Mouse (Mus musculus) limb, embryonic 14.5 days (tissue): ENCODE results near the gene Samd8. TPM values are rescaled to one million over a fixed set of nuclear protein-coding genes. Genes with fewer than 3 reads are reported as not detected.
A peak's percentile ranks its signal among the peaks of the same experiment; 100 is the strongest.

Experiments used
- ATAC-seq: fragments of 200-750 bp; cut with Nextera tagmentation; 2 replicates; pipeline ENCODE4 v1.8.0; 2017; ENCODE audit warnings: low read depth, moderate number of reproducible peaks, moderate TSS enrichment; ENCODE audit not compliant: low FRiP score
- DNase-seq: peaks from one replicate; pipeline ENCODE4 v3.0.0-alpha.2; 2015; ENCODE audit warnings: low spot score
- H3K27ac ChIP-seq: fragments of 300-500 bp; sonication (generic); replicated peaks from 2 replicates; pipeline ENCODE4 v1.5.1; 2014; ENCODE audit warnings: low read depth, mild to moderate bottlenecking, low read length, moderate library complexity, mixed read lengths
- H3K27me3 ChIP-seq: fragments of 300-500 bp; sonication (generic); 2 replicates; pipeline ENCODE4 v1.6.1; 2014; ENCODE audit warnings: low read length, mixed read lengths; ENCODE audit not compliant: control insufficient read depth, insufficient read depth
- H3K36me3 ChIP-seq: fragments of 300-500 bp; sonication (generic); 2 replicates; pipeline ENCODE4 v1.6.1; 2014; ENCODE audit warnings: mild to moderate bottlenecking, low read length, moderate library complexity, mixed read lengths; ENCODE audit not compliant: control insufficient read depth, insufficient read depth
- H3K4me1 ChIP-seq: fragments of 300-500 bp; sonication (generic); 2 replicates; pipeline ENCODE4 v1.6.1; 2014; ENCODE audit warnings: antibody characterized with exemption, low read length, mixed read lengths; ENCODE audit not compliant: control insufficient read depth, insufficient read depth
- H3K4me2 ChIP-seq: fragments of 300-500 bp; sonication (generic); replicated peaks from 2 replicates; pipeline ENCODE4 v1.6.1; 2014; ENCODE audit warnings: low read depth, mild to moderate bottlenecking, low read length, moderate library complexity; ENCODE audit not compliant: severe bottlenecking
- H3K4me3 ChIP-seq: fragments of 300-500 bp; sonication (generic); replicated peaks from 2 replicates; pipeline ENCODE4 v1.5.1; 2014; ENCODE audit warnings: low read length
- H3K9ac ChIP-seq: fragments of 300-500 bp; sonication (generic); 2 replicates; pipeline ENCODE4 v1.6.1; 2014; ENCODE audit warnings: mild to moderate bottlenecking, low read depth, low read length, moderate library complexity; ENCODE audit not compliant: severe bottlenecking
- H3K9me3 ChIP-seq: fragments of 300-500 bp; sonication (generic); 2 replicates; pipeline ENCODE4 v1.6.1; 2016; ENCODE audit warnings: low read length; ENCODE audit not compliant: control insufficient read depth
- POLR2A ChIP-seq: fragments of 200-500 bp; IDR thresholded peaks from 2 replicates; pipeline ENCODE4 v1.8.0; 2012; ENCODE audit warnings: inconsistent platforms, mild to moderate bottlenecking, moderate library complexity, borderline replicate concordance; ENCODE audit not compliant: insufficient read depth, insufficient read length; ENCODE audit errors: extremely low read depth
- WGBS: fragments of 180-500 bp; shearing (Covaris S2); extraction: QIAGEN DNeasy Blood & Tissue Kit; methylation state at CpG from one replicate; pipeline ENCODE4 v1.1.7; 2014; 5-methylcytosine and 5-hydroxymethylcytosine counted together
- polyA plus RNA-seq, 2 experiments: library from polyadenylated mRNA; depleted of rRNA in 1 of 2; stranded (reverse) in 1 of 2; unstranded in 1 of 2; fragments of >200 nt; fragmentation: Nextera tagmentation in 1 of 2; extraction: Ambion mirVana in 1 of 2; gene quantifications; 2 replicates each; pipeline versions ENCODE4 v1.2.1 to v1.2.3; 2012 to 2014

The Samd8 gene
- polyA plus RNA-seq, 2 experiments: 11.4 to 12.3 TPM

DNA sequence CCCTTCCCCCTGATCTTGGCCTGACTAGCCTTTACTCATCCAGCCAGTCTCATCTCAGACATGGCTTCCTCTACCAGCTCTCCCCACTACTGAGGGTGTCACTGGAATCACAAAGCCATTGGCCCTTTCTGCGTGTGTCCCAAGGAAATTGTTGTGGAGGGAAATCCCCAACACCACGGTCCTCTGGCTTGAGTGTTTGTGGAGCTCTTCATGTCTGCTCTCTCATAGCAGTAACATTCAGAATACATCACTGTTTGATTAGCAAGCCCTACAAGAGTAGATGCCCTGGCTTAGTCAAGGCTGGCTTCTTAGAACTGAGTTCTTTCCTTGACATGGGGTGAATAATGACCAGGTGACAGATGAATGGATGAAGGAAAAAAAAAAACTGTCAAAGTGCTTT is 3.5 kb upstream of the Samd8 start:
- no peak overlapping the region for H3K4me2 ChIP-seq
- DNase-seq (no peak), ATAC-seq (no peak)
- no peaks in the 10 kb centered on the region for H3K9me3 ChIP-seq
- no peak overlapping the region for H3K9ac ChIP-seq
- H3K27ac ChIP-seq: no peak overlapping the region
- 89% methylated on average over 2 of the region's 2 CpGs for WGBS
- H3K4me1 ChIP-seq: peaks cover 1% of the 10 kb centered on the region
- H3K4me3 ChIP-seq: no peak overlapping the region
- no peaks in the 10 kb centered on the region for H3K36me3 ChIP-seq
- H3K27me3 ChIP-seq: no peaks in the 10 kb centered on the region
- no peak for TF ChIP-seq POLR2A

DNA sequence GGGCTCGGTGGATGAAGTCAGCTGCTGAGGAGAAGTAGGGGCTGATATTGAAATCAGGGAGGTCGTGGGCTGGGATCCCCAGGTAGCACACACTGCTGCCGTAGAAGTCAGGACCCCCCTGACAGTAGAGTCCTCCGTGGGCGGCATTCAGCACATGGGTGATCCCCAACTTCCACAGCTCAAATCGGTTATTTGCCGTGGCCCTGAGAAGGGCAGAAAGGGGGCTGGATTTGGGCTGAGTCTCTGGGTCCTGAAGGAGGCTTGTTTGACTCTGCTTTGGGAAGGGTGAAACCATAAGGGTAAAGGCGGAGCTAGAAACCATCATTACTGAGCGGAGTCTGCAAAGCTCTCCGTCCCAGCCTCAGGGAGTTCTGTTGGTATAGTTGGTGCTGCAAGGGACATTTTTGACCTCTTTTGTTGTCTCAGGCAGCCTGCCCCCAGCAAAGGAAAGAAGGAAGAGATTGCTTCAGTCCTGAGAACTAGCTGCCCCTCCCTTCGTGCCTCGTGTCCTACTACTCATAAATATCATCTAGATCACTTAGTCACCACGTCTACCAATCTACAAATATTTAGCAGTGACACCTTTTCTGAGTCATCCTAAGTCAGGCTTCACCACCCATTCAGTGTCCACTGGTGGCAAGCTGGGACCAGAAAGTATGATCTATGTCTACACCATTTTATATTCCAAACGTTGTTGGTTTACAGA is 2.7 kb upstream of the Samd8 start:
- no peak overlapping the region for H3K9ac ChIP-seq
- H3K4me1 ChIP-seq: peaks cover 8% of the 10 kb centered on the region
- ATAC-seq (no peak), DNase-seq (no peak)
- no peak overlapping the region for H3K27ac ChIP-seq
- no peaks in the 10 kb centered on the region for H3K36me3 ChIP-seq
- no peak overlapping the region for H3K4me3 ChIP-seq
- H3K27me3 ChIP-seq: no peaks in the 10 kb centered on the region
- WGBS: 73% methylated on average over 14 of the region's 14 CpGs
- H3K9me3 ChIP-seq: no peaks in the 10 kb centered on the region
- no peak overlapping the region for H3K4me2 ChIP-seq
- TF ChIP-seq POLR2A: no peak

- Histone ChIP-seq H3K4me1 (peaks cover 12% of the 10 kb centered on the region), H3K36me3 (no peaks in the 10 kb centered on the region), H3K27me3 (no peaks in the 10 kb centered on the region), H3K4me2 (no peak overlapping the region), H3K9ac (no peak overlapping the region), H3K27ac (no peak overlapping the region), H3K9me3 (no peaks in the 10 kb centered on the region), H3K4me3 (no peak overlapping the region)
- 41% methylated on average over 15 of the region's 15 CpGs for WGBS
- no peak for TF ChIP-seq POLR2A
- ATAC-seq: no peak
- DNase-seq: peak; percentile 64
These were observed 2.0 kb upstream of the Samd8 start for GRCm38 (mm10) chr14:21748142-21748870.

DNA sequence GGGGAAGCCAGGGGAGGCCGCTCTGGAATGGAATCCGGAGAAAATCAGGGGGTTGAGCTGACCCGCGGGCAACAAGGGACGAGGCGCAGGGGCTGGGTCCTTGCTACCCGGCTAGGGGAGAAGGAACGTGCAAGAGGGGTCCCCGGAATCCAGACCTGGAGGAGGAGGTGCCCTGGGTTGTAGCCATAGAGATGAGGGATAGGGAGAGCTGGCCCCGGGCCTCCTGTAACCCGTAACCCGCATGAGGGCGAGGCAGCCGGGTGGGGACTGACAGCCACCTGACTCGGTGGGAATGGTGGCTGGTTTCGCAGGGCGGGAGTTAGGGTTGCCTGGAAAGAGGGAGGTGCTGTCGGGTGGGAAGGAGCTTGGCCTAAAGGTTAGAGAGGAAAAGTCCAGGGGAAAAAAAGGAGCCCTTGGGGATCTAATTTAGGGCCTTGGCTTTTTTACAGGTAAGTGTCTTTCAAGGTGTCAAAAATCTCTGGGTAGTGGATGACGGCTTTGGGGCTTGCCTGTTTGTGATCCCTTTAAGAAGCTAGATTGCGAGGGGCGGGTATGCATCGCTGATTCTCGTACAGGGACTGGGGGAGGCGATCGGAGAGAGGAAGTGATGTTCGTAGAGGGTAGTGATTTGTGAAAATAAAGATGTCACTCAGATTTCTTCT is 681 bp downstream of the Samd8 start, which contains the start of gene Dusp13:
TSS of gene Dusp13 (minus strand) at position 301 of the 662 bp plus-strand sequence.
- DNase-seq: peak; percentile 14
- peak; percentile 47 for ATAC-seq
- peaks cover 12% of the 10 kb centered on the region for H3K4me1 ChIP-seq
- no peaks in the 10 kb centered on the region for H3K27me3 ChIP-seq
- WGBS: 1% methylated on average over 26 of the region's 26 CpGs
- H3K9me3 ChIP-seq: no peaks in the 10 kb centered on the region
- peak within 1 kb of the TSS; percentile 82 for H3K9ac ChIP-seq
- TF ChIP-seq POLR2A: no peak
- H3K4me2 ChIP-seq: peak within 1 kb of the TSS; percentile 55
- no peaks in the 10 kb centered on the region for H3K36me3 ChIP-seq
- H3K4me3 ChIP-seq: peak within 1 kb of the TSS; percentile 97
- H3K27ac ChIP-seq: peak within 1 kb of the TSS; percentile 73

DNA sequence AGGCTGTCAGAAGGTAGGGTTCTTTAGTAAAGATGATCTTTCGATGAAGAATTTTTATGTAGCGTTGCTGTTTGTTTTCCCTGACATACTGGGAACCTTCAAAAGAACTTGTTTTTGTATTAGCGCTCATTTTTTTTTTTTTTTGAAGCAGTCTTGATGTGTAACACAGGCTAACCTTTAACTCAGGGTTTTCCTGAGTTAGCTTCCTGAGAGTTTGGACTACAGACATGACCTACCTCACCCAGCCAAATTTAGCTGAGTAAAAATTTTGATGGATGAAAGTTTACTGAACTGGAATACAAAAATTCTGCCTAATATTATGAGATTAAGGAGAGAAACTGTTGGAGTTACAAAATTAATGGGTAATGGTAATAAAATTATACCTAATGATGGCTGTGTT is 2.1 kb downstream of the Samd8 start:
- ATAC-seq (no peak), DNase-seq (no peak)
- 92% methylated on average over 3 of the region's 3 CpGs for WGBS
- Histone ChIP-seq H3K27ac (no peak overlapping the region), H3K4me2 (peak overlapping the region; percentile 55; the same call in 1 of the 2 replicates), H3K36me3 (no peaks in the 10 kb centered on the region), H3K27me3 (no peaks in the 10 kb centered on the region), H3K9me3 (no peaks in the 10 kb centered on the region), H3K9ac (no peak overlapping the region), H3K4me3 (no peak overlapping the region), H3K4me1 (peaks cover 12% of the 10 kb centered on the region)
- no peak for TF ChIP-seq POLR2A
